Mouse (Mus musculus): Measurements from ENCODE around the gene Serhl.

GRCm38 (mm10) chr15:83107814-83108213 is 18.5 kb downstream of the Serhl start:
- TF ChIP-seq CTCF (conservative IDR thresholded peaks at IDR 0.05; ENCODE audit: low read length) (no peak), POU5F1 (IDR thresholded peaks at IDR 0.05; ENCODE audit: borderline replicate concordance, low read length) (no peak), NANOG (IDR thresholded peaks at IDR 0.05; ENCODE audit: borderline replicate concordance, low read length) (no peak)

All from E14TG2a.4 (cell line).